Mouse (Mus musculus): ENCODE results near the gene Zbtb17. TPM values are rescaled to one million over a fixed set of nuclear protein-coding genes. Genes with fewer than 3 reads are reported as not detected.

Zbtb17 gene
- 18.6 and 19.6 TPM in 2 replicates for total RNA-seq (2021)
- long read RNA-seq, transcript Zbtb17-201 (16 exons, 2,722 nt): major isoform, 17 of 30 reads
- long read RNA-seq, partial matches to known transcripts: 5 of 30 reads
- long read RNA-seq, other reads (novel, unspliced or antisense): 7 of 30 reads

GRCm38 (mm10) chr4:141444451-141445327 lies at the start of gene Zbtb17:
Zbtb17 (plus strand) TSS chr4:141444654.
- peak; percentile 92 for DNase-seq

DNA sequence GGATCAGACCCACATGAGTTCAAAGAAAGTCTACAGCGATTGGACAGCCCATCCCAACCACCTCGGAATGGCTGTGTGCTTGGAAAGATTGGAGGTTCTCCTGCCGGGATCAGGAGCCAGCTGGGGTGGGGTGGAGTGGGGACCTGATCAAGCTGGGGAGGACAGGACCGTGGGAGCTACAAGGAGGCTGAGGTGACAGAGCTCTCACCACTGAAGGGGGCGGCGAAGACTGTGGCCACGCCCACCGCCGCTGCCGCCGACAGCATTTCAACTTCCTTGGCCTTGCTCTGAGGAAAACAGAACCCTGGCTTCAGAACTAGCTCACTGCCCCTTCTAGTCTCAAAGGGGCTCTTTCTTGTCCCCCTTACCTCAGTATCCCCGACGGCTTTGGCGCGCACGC lies 49.7 kb upstream of the Zbtb17 start:
- no peak for DNase-seq

GRCm38 (mm10) chr4:141397861-141398260 lies 46.6 kb upstream of the Zbtb17 start:
- no peak for DNase-seq

- no peak for DNase-seq
These were observed 45.9 kb upstream of the Zbtb17 start, which contains the start of gene Clcnka for GRCm38 (mm10) chr4:141398545-141398944. Clcnka (minus strand) TSS chr4:141398724.

- no peak for DNase-seq
These were observed 44.3 kb upstream of the Zbtb17 start for GRCm38 (mm10) chr4:141400171-141400570.

DNA sequence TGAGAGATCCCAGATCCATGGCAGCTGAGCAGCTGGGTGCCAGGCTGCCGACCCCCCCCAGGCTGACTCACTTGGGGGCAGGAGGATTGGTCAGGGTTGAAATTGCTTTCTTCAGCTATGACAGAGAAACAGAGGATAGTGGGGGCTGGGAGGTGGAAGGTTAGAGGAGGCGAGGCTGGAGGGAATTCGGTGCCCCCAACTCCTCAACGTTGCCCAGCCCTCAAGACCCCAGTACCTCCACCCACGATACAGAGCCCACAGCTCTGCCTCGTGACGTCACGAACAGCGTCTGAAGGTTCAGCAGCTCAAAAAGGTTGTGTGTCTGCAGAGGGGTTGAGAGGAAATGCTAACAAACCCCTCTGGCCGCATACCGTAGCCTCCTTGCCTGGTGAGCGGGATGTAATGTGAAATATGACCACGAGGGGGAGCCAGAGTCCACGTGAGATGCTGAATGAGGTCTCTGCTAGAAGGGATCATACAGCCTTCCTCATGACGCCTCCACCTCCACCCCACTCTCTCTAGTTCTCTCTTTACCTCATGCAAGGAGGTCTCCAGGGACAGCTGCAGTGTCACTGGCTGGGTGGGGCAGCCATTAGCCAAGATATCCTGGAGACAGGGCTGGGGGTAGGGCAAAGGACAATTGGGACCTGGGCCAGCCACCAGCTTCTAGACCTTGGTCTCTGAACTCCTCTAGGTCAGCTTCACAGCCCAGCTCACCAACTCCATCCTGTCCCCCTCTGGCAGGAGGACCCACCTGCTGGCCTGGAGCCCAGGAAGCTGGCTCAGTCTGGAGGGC lies 39.7 kb upstream of the Zbtb17 start:
- peak; percentile 84 for DNase-seq

- no peak for DNase-seq
These were observed 39.2 kb upstream of the Zbtb17 start for GRCm38 (mm10) chr4:141405314-141405622.

GRCm38 (mm10) chr4:141406516-141407299 lies 37.7 kb upstream of the Zbtb17 start:
- DNase-seq: peak; percentile 34

- no peak for DNase-seq
These were observed 35.9 kb upstream of the Zbtb17 start for GRCm38 (mm10) chr4:141408577-141408976.

DNA sequence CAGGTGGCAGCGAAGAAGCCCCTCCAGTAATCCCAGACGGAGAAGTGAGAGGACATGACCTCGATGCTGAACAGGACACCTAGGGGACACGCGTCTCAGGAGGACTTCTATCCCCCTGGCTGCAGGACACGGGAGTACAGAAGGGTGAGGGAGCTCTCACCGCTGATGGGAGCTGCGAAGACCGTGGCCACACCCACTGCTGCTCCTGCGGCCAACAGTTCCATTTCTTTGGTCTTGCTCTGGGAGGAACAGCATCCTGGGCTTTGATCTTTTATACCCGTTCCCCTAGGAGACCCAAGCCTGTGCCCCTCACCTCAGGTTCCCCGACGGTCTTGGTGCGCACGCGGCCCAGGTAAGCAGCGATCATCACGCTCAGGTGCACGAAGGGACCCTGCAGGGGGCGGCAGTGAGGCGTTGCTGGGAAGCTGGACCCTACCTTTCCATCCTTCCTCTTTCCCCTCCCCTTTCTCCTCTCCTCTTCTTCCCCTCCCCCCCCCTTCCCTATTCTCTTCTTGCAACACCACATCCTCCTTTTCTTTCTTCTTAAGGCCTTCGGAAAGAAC lies 32.9 kb upstream of the Zbtb17 start:
- DNase-seq: no peak

DNA sequence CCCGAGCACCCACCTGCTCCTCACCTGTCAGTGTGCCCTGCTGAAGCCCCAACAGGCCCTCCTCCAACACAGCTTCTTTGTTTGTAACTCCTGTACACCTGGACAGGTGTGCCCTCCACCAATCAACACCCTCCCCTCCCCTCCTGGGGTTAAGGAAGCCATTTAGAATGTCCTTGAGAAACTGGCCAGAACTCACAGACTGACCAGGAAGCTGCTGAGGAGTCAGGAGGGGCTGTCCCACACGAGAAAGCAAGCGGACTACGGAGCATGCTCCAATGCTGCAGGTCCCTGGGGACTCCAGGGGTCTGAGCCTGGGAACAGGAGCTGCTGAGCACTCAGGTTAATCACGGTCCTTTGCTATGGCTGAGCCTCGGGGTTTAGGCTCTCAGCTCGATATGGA lies 28.5 kb upstream of the Zbtb17 start, which contains the start of gene Clcnkb:
Gene Clcnkb (minus strand): TSS at position 91 of the 400 bp plus-strand sequence.
- DNase-seq: no peak

DNA sequence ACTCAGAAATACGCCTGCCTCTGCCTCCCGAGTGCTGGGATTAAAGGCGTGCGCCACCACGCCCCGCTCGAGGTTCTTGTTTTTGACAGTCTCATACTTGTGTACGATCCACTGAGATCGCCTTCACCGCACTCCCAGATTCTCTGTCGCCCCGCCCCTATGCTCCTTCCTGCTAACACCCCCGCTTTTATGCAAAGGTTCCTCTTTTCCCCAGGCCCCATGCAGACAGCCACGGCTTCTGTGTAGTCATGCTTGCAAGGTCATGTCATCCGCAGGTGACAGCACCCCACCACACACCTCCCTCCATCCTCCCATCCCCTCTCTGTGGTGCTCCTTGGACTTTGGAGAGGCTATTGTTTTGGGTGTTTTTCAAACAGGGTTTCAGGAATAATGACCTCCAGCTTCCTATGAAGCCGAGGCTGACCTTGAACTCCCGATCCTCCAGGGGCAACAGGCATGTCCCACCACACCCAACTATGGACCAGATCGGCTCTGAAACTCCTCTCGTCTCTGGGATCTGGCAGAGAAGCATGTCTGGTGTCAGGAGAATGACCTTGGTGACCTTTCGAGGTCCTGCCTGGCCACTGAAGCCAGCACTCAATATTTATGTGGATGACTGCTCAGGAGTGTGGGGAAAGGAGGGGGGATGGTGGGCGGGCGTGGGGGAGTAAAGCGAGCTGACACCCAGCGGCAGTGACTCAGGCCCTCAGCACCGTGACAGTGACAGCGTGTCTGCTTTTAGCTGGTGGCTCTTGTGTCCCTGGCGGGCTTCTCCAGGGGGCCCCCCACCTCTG lies 24.9 kb upstream of the Zbtb17 start:
- peak; percentile 41 for DNase-seq

- DNase-seq: no peak
These were observed 24.1 kb upstream of the Zbtb17 start, which contains the start of gene Hspb7 for GRCm38 (mm10) chr4:141420192-141420829. Hspb7 (plus strand) TSS chr4:141420779.

DNA sequence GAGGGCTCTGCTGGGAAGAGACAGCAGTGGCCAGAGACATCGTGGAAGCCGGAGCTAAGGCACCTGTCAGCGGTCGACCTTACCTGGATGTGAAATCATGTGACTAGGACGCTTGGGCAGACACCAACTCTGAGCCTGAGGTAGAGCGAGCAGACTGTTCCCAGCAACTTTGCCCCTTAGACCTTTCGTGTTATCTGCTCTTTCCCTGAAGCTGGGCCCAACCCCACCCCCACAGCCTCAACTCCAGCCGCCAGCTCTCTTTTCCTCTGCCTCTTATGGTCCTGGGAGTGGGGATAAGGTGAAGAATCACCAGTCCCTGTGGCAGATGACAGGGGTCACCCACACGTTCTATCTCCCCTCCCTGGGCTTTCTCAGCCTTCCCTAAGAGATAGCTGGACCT lies 23.6 kb upstream of the Zbtb17 start:
- DNase-seq: no peak

GRCm38 (mm10) chr4:141421423-141421822 lies 23.0 kb upstream of the Zbtb17 start:
- DNase-seq: peak; percentile 38

GRCm38 (mm10) chr4:141422841-141423240 lies 21.6 kb upstream of the Zbtb17 start:
- DNase-seq: no peak

DNA sequence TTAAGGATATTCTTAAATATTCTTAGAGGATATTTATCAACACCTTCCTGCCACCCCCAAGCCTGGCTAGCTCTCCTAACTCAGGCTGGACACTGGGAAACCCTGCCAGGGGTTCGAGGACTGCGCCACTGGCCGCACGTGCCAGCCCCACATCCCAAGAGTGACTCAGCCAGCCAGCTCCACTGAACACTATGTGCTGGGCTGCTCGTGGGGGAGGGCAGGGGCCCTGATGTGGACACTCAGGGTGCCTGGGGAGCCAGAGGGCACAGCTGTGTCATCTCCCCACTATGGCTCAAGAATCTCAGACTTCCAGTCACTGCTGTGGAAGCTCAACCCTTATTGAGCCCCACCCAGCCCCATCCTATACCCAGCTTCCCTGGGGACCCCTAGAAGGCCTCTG lies 21.2 kb upstream of the Zbtb17 start:
- no peak for DNase-seq

DNA sequence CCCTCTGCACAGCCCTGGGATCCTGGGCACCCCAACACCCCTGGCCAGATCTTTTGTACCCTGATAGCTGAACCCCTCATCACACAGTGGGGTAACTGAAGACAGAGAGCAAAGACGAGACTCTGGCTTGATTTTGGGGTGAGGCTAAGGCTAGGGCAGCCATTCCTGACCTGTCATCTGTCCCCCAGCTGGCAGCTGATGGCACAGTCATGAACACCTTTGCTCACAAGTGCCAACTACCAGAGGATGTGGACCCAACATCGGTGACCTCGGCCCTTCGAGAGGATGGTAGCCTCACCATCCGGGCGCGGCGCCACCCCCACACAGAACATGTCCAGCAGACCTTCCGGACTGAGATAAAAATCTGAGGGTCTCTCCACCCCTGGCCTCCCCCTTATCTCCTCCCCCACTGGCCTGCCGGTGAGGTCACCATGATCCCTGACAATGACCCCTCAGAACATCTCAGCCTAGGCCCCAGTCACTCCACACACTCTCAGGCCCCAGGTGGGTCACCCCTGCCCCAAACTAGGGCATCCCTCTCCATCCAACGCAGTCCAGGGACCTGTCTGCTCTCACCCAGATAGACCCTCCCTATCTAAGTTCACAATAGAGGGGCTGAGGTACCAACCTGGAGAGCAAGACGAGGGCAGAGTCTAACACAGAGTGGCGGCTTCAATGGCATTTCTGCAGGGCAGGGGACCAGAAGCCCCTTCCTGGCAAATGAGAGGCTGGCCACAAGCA lies 20.6 kb upstream of the Zbtb17 start:
- DNase-seq: no peak

Data from adrenal gland, postnatal 25 days (tissue).